Mouse (Mus musculus): ENCODE results near the gene Stard10.

The Stard10 gene

GRCm38 (mm10) chr7:101373082-101373481, 56.2 kb downstream of the Stard10 start:
- no peak for DNase-seq (ENCODE audit: low spot score in 2 of 2)

DNA sequence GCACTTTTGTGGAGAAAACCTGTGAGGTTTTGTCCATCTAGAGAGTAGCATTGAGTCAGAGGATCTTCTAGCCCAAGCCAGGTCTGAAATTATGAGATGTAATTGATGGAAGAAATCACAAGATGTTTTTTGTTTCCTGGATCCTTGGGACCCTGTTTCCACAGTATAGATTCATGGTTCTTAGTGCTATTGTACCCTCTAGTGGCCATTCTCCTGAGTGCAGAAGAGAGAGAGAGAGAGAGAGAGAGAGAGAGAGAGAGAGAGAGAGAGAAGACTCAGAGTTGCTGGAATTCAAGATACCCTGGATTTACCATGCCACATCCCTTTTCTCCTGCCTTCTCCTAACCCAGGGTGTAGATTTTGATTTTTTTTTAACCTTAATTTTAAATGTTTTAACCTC, 57.3 kb downstream of the Stard10 start:
- DNase-seq (ENCODE audit: low spot score in 2 of 2), result peak in 1 of 2 experiments; percentile 62

GRCm38 (mm10) chr7:101376701-101377340, 59.9 kb downstream of the Stard10 start:
- no peak for DNase-seq (ENCODE audit: low spot score in 2 of 2)

- no peak for DNase-seq (ENCODE audit: low spot score in 2 of 2)
Measured at GRCm38 (mm10) chr7:101377741-101378262, 60.9 kb downstream of the Stard10 start.

DNA sequence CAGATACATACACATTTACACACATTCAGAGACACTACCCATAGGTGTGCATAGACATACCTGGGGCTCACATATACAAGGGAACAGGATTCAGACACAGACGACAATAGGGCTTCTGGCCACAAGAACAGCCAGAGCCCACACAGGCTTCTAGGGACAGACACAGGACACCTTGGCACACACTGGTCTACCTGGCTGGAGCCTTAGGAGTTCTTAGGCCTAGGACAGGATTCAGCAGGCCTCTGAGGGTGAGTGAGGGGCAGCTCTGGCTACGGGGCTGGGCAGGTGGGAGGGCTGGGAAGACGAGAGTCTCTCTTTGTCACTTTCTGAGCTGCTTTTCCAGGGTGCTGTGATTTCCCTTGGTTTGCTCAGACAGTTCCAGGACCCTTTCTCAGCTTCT, 61.4 kb downstream of the Stard10 start:
- no peak for DNase-seq (ENCODE audit: low spot score in 2 of 2)

- DNase-seq (ENCODE audit: low spot score in 2 of 2), result no peak
Measured at GRCm38 (mm10) chr7:101378796-101379465, 62.0 kb downstream of the Stard10 start.

DNA sequence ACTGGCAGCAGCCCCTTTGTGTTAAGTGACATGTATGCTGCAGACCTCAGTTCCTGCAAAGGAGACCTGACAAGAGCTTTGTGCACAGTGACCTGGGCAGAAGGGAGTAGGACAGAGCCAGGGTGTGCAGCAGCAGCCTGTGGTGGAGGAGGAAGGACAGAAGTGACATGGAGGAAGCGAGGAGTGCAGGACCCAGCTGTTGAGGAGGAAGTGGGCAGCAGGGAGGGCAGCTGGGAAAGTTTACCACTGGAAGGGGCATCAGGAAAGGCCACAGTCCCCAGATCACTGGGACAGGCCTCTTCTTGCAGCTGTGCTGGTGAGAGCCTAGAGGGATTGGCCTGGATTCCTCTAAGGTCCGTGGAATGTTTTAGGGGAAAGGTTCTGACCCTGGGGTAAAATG, 62.8 kb downstream of the Stard10 start:
- no peak for DNase-seq (ENCODE audit: low spot score in 2 of 2)

GRCm38 (mm10) chr7:101381512-101381911, 64.6 kb downstream of the Stard10 start:
- no peak for DNase-seq (ENCODE audit: low spot score in 2 of 2)

GRCm38 (mm10) chr7:101382378-101382777, 65.5 kb downstream of the Stard10 start:
- no peak for DNase-seq (ENCODE audit: low spot score in 2 of 2)

DNA sequence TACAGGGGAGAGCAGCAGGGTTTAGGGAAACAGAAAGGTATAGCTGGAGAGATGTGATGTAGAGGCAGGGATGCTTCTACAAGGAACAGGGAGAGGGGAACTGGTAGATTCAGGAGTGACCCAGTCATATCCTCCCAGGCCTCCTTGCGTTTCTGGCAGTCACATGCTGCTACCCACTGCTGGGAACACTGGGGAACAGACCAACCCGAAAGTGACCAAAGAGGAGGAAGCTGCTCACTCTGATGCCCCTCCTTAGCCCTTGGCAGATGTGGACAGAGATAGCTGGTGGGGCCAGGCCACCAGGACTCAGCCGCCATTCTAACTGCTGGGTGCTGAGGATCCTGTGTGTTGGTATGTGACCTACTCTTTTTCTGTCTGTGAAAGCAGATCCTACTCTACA, 66.9 kb downstream of the Stard10 start:
- DNase-seq (ENCODE audit: low spot score in 2 of 2), result no peak

DNA sequence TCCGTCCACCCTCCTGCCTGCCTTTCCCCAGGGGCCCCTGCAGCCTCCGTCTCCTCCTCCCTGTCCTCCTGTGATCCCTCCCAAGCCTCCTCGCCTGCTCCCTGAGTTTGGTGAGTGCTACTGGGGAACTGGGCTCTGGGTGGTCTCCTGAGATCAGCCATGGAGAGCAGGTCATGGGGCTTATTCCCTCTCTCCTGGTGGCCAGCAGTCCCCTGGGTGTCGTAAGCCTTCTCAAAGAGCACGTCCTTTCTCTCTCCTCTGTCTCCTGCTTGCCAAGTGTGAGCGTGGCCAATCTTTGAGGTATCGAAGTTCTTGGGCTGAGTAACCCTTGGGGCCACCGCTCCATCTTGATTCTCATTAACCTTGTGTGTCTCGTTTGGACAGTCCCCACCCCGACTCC, 68.0 kb downstream of the Stard10 start:
- DNase-seq (ENCODE audit: low spot score in 2 of 2), result no peak

GRCm38 (mm10) chr7:101385331-101385733, 68.4 kb downstream of the Stard10 start:
- no peak for DNase-seq (ENCODE audit: low spot score in 2 of 2)

- DNase-seq (ENCODE audit: low spot score in 2 of 2), result no peak
Measured at GRCm38 (mm10) chr7:101385866-101386452, 69.1 kb downstream of the Stard10 start.

DNA sequence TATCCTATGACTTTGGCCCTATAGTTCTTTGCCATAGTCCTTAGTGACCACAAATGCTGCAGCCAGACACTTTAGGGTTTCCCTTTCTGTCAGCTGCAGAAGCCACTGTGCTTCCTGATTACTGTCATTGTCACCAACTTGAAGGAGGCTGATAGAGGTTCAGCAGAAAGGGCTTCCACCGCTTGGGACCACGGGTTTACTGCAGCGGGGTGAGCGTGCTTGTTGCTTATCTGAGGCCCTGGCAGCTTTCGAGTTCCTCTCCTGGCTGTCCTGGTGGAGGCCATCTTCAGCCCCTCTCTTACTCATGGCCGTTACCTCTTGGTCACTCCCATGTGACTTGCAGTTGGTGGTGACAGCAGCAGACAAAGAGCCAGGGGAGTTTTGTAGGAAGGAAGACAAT, 72.4 kb downstream of the Stard10 start:
- no peak for DNase-seq (ENCODE audit: low spot score in 2 of 2)

DNA sequence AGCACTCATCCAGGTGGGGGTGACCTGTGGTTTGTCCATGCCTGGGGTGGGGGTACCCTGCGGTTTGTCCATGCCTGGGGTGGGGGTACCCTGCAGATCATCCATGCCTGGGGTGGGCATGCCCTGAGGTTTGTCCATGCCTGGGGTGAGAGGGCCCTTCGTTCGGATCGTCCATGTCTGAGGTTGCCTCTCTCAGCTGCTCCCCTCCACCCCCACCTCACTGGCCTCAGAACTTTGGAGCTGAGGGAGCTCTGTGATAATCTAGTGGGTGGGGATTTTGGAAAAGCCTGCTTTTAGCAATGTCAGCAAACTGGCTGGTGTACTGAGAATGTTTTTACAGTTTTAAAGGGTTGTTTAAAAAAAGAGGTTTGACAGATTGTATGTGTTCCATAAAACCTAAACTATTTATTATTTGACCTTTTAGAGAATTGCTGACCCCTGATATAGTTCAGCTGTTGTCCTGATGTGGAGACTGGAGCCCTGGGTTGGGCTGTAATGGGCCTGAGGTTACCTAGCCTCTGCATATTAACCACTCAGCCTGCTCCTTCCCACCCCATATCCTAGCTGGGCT, 75.1 kb downstream of the Stard10 start:
- DNase-seq (ENCODE audit: low spot score in 2 of 2), result no peak

DNA sequence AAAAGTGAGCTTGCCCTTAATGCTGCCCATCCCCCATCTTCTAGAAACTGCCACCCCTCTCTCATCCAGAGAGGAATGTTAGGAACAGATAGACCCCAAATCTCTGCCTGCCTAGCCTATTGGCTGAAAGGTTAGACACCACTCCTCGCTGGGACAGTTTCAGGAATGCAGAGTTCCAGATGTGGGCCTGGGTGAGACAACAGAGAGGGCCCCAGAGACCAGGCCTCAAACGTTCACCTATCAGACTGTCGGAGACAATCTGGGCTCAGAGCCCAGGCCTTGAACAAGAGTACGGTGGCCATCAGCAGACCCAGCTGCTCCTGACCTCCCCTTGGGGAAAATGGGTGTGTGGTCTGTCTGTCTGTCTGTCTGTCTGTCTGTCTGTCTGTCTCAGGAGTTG, 76.1 kb downstream of the Stard10 start:
- no peak for DNase-seq (ENCODE audit: low spot score in 2 of 2)

DNA sequence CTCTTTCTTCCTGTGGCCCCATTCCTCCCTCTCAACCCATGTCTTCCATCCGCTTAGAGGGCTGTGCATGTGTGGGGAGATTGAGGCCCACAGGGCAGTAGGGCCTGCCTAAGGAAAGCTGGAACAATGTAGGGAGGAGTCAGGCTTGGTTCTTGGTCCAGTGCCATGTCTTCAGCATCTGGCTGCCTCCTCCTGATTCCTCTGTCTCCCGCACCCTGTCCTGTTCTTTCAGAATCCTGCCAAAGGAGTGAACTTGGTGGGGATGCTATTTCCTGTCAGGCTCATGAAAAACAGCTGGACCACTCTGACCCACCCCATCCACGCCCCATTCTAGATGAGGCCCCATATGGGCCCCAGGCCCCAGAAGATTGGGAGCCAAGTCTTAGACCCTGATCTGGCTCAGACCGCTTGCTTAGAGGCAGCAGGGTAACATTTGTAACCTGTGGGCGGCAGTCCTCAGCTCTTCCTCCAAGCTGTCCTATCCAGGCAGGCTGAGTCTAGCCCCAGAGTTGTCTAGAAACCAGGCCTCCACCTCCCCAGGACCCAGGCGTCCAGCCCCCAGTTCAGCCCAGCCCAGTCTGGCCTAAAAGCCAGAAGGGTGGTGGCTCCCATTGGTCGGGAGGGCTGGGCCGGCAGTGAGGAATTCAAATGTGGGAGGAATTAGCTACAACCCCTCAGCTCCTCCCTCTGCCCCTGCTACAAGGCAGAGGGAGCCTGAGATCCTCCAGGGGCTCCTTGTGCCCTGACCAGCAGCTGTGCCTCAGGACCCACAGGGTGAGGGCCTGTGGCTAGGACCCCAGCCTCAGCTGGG, 77.0 kb downstream of the Stard10 start:
- no peak for DNase-seq (ENCODE audit: low spot score in 2 of 2)

- DNase-seq (ENCODE audit: low spot score in 2 of 2), result no peak
Measured at GRCm38 (mm10) chr7:101394569-101394968, 77.7 kb downstream of the Stard10 start.

GRCm38 (mm10) chr7:101395471-101395870, 78.6 kb downstream of the Stard10 start:
- no peak for DNase-seq (ENCODE audit: low spot score in 2 of 2)

Data from right cerebral cortex, adult 2 months (tissue).